Mouse (Mus musculus): ENCODE data around the gene Arhgef7.

The Arhgef7 gene

DNA sequence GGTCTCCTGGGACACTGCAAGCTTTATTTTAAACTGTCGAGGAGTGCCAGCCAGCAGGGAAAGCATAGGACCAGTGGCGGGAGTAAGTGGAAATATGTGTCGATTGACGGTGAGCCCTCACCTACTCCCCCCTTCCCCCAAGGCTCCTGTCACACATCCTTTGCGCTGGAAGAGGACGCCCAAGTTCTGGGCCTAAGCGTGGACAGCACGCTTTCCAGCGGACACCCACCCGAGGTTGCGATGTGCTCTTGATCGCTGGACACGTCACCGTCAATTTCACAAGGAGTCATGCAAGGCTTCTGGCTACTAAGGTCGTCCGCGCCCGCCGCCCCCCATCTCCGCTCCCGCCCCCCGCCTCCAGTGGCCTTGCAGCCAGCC is 259 bp upstream of the Arhgef7 start:
- no peak for DNase-seq

GRCm38 (mm10) chr8:11728482-11729295 is 1.2 kb downstream of the Arhgef7 start:
- peak; percentile 39 for DNase-seq

- DNase-seq, result no peak
Observed at GRCm38 (mm10) chr8:11730271-11730940, 2.9 kb downstream of the Arhgef7 start.

DNA sequence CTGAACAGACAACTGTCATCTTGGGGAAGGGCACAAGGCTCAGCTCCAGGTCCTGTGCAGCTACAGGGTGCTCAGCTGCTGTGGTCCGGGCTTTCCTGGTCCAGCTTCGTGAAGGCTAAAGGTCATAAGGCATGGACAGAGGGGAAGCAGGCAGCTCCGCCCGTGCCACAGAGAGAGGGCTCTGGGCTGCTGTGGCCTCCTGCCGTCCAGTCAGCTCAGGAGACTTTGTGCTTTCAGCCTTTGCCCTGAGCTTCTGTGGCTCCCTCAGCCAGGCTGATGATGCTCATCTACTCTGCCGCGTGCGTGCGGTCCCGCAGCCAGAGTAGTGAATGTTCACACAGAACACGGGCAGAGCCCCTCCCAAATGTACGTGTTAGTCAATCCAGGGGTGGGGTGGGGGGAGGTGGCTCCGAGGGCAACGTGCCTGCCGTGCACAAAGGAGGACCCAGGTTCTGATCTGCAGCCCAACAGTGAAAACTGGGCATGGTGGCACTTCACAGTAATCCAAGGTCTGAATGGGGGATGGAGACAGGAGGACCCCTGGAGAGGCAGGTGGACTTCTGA is 8.2 kb downstream of the Arhgef7 start:
- DNase-seq, result no peak

- DNase-seq, result no peak
Observed at GRCm38 (mm10) chr8:11737096-11737495, 9.6 kb downstream of the Arhgef7 start.

GRCm38 (mm10) chr8:11739082-11739481 is 11.6 kb downstream of the Arhgef7 start:
- DNase-seq, result no peak

- no peak for DNase-seq
Observed at GRCm38 (mm10) chr8:11740857-11741256, 13.3 kb downstream of the Arhgef7 start.

DNA sequence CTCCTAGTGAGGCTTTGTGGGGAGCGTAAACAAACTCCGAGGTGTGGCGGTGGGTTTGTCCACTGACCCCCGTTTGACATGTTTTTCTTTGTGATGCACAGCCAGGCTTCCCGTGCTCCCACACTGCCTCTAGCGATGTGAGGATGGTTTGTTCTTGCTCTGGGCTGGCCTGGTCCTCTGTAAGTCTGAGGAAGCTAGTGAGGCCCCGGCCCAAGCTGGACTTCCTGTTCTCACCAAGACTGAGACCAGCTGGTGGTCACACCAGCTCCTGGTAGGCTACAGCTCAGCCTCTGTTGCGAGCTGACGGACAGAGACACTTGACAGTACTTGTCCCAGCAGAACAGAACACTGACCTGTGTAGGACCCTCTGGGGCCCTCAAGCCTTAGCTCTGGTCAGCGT is 16.1 kb downstream of the Arhgef7 start:
- no peak for DNase-seq

DNA sequence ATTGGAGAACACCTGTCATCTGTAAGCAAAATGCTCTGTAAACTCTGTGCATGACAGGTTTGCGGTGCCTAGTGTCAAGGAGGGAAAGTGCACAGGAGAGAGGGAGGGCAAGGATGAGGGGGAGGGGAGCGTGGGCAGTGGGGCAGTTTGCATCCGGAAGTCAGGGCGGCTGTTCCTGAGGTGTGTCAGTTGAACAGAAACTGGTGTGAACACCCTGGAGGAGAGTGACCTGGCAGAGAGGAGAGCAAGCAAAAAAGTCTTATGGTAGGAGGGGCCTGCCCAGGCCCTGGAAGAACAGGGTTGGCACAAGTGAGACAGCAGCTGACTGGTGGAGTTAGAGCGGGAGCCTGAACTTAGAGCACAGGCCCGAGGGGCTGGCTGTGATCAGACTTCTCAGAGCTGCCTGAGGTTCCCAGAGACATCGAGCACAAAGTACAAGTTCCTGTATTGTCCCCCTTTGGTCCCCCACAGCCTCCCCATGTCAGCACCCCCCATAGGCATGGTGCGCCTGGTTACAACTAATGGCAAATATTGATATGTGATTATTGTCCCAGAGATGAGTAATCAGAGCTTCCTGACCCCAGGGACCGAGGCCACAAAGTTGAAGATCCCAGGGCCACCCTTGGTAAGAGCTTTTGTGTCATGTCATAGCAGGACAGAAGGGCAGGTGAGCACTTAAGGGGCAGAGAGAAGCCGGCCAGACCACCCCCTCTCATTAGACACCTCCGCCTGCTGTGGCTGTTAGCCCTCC is 19.5 kb downstream of the Arhgef7 start:
- no peak for DNase-seq

GRCm38 (mm10) chr8:11749472-11749871 is 22.0 kb downstream of the Arhgef7 start:
- DNase-seq, result no peak

DNA sequence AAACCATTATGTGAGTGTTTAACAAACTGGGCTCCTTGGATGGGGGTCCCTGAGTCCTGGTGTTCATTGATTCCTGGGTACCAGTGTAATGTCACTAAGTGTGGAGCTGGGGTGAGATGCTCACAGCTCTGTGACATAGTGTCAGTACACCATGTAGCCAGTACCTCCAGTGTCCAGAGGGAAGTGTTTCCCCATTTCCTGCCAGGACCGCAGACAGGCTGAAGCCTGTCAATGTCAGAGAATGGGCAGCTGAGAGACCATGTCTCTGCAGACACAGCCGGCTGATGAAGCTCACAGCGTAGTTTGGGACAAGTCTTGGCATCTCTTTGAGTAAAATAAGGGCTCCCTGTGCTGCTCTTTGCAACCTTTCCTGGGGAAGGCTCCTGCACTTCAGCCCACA is 24.8 kb downstream of the Arhgef7 start:
- DNase-seq, result no peak

GRCm38 (mm10) chr8:11753155-11753941 is 25.8 kb downstream of the Arhgef7 start:
- no peak for DNase-seq

DNA sequence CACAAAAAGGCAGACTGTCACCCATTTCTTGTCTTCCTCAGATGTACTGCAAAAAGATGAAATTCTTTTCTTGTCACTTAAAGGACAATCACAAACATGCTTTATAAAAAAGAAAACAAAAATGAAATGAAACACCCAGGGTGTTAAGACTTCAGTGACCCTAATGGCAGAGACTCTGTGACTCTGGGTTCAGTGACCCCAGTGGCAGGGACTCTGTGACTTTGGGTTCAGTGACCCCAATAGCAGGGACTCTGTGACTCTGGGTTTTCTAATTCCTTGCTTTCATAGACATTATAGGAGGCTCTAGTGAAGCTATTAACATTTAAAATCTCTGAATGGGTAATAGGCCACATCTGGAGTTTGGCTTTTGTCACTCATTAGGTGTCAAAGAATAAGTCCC is 27.2 kb downstream of the Arhgef7 start:
- no peak for DNase-seq

DNA sequence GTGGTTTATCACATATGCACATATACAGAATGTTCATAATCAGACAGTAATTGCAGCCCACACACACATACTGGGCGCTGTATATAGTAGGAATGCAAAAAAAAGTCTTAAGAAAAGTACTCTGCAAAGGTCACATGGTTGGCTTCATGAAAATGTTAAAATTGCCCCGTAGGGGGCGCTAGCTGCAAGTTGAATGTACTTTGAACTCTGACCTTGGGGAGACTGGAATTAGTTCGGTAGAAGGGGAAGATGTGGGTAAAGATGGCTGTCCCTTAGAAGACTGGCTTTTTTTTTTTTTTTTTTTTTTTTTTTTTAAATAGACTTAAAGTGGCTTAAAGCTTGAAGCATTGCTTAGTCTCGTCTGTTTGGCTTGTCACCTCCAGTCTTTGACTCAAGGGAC is 28.4 kb downstream of the Arhgef7 start:
- peak; percentile 64 for DNase-seq

DNA sequence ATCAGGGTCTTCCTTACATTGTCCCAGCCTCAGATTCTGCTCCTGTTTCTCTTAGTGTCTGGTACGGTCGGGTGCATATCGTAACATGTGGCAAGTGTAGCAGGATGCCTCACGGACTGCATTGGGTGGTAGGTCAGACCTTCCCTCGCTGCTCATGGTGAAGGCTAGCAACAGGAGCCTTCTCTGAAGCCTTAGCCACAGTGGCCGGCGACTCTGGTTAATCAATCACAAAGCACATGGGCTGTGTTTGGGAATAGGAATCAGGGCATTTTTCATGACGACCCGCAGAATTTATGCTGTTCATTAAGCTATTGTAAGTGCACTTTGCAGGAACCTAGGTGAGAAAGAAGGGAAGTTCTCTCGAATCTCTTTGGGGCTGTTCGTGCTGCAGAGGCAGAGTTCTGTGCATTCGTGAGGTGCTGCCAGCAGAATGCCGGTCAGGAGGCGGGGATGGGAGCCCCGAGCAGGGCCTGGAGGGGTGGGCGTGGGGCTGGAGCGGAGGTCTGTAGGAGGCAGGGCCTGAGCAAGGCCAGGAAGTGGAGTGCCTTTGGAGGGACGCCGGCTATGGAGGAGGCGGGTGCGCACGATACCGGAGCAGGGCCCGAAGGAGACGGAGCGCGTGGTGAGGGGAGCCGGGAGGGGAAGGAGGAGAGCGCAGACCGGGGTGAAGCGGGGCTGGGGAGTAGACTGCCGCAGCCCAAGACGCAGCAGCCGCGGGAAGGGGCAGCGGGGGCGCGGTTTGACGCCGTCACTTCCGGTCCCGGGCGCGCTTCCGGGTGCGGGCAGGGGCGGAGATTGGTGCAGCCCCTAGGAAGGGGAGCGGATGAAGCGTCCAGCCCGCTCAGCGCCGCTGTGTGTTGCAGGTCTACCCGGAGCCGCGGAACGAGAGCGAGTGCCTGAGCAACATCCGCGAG is 30.3 kb downstream of the Arhgef7 start:
- peak; percentile 93 for DNase-seq

DNA sequence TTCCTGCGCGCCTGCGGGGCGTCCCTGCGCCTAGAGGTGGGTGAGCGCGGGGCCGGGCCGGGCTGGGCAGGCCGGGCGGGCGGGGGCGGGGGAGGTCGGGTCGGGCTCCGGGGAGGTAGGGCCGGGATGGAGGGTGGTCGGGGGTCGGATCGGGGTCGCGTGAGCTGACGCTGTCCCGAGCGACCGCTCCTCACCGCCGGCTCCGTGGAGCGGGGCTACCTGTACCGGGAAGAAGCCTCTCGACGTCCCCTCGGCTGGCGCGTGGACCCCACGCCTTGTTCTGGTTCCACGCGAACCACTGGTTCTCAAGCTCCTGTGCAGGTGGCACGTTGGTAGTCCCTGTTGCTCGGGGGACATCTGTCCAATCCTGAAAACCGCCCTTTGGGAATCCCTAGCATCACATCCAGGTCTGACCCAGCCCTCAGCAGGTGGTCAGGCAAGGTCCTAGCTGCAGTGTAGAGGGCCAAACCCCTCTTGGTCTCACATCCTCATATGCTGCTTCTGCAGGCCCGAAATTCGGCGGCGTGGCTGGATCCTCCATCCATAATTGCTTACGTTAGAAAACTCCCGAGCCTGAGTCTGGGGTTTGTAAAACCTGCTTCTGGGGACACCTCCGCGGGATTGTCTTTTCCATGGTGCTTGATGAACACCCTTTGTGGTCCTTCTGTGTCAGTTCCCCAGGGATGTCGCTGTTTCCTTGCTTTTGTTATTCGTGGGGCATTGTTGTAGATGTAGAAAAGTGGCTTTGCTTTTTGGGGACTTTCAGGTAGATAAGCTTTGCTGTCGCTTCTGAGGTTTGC is 31.2 kb downstream of the Arhgef7 start:
- DNase-seq, result no peak

DNA sequence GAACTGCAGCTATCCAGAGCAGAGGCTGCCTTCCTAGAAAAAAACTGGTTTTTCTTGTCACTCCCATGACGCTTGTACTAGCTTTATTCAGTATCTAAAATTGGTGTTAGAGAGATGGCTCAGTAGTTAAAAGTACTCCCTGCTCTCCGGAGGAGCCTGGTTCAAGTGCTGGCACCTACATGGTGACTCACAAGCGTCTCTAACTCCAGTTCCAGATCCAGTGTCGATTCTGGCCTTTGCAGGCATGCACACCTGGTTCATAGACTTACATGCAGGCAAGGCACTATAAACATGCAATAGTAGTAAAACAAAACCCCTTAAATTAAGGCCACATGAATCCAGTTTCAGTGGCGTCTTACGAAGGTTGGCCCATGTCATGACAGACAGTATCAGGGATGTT is 34.0 kb downstream of the Arhgef7 start:
- DNase-seq, result no peak

- no peak for DNase-seq
Observed at GRCm38 (mm10) chr8:11762048-11762447, 34.5 kb downstream of the Arhgef7 start.

- no peak for DNase-seq
Observed at GRCm38 (mm10) chr8:11762821-11763220, 35.3 kb downstream of the Arhgef7 start.

- no peak for DNase-seq
Observed at GRCm38 (mm10) chr8:11767213-11767840, 39.8 kb downstream of the Arhgef7 start.

All from right cerebral cortex, adult 18-20 months (tissue).